Mouse (Mus musculus) adrenal gland (tissue): ENCODE measurements around the gene Atp6v0d1.

ENCODE experiments used
- intact Hi-C: fragments of 180-260 bp; cut with DNase I; formaldehyde crosslinking; loops from one replicate; pipeline ENCODE4 v1.15.1; 2025
- microRNA-seq, 2 experiments: library from miRNA; unstranded; fragments of <30 nt; microRNA quantifications; one replicate each; pipeline ENCODE4; 2019

Atp6v0d1 gene

GRCm38 (mm10) chr8:105476161-105476560 is 89.7 kb downstream of the Atp6v0d1 start:
- intact Hi-C loops = loop anchor here (5.0 kb wide), 2 partner anchors 34 to 119 kb away; no protein-coding TSS in a partner anchor

- intact Hi-C loops = loop anchor here (5.0 kb wide), 2 partner anchors 33 to 118 kb away; no protein-coding TSS in a partner anchor
Measured at GRCm38 (mm10) chr8:105475742-105476141, 90.1 kb downstream of the Atp6v0d1 start.

GRCm38 (mm10) chr8:105475254-105475653 is 90.6 kb downstream of the Atp6v0d1 start:
- intact Hi-C loops = loop anchor here (5.0 kb wide), 2 partner anchors 33 to 118 kb away; no protein-coding TSS in a partner anchor

GRCm38 (mm10) chr8:105474680-105475079 is 91.2 kb downstream of the Atp6v0d1 start:
- intact Hi-C loops = loop anchor here (5.0 kb wide), 2 partner anchors 32 to 117 kb away; no protein-coding TSS in a partner anchor

Small RNA genes lying within 50 kb of the gene (microRNA-seq; reads per million reads assigned to microRNA genes)
- gene Mir1966 = 0 to 0.12 reads per million in 2 experiments
